Mouse (Mus musculus) cerebellum, adult 2 months (tissue): ENCODE data around the gene Sephs2. TPM values are rescaled to one million over a fixed set of nuclear protein-coding genes. Genes with fewer than 3 reads are reported as not detected.

Experiments used
- DNase-seq, 2 experiments: peaks; one replicate each; pipeline ENCODE4 v3.0.0; 2021
- H3K27ac ChIP-seq: fragments of 200-500 bp; 2 replicates; pipeline ENCODE4 v1.5.1; 2012; ENCODE audit warnings: low read length, control low read depth, inconsistent platforms; ENCODE audit not compliant: insufficient read depth
- H3K27me3 ChIP-seq: fragments of 200-500 bp; 2 replicates; pipeline ENCODE4 v1.6.1; 2012; ENCODE audit warnings: inconsistent platforms, mild to moderate bottlenecking, low read length, moderate library complexity; ENCODE audit not compliant: control insufficient read depth, insufficient read depth
- H3K4me1 ChIP-seq: fragments of 200-500 bp; 2 replicates; pipeline ENCODE4 v1.6.1; 2011; ENCODE audit warnings: low read length; ENCODE audit not compliant: control insufficient read depth, insufficient read depth
- H3K4me3 ChIP-seq: fragments of 200-500 bp; replicated peaks from 2 replicates; pipeline ENCODE3; 2011; ENCODE audit warnings: mild to moderate bottlenecking, low read depth, low read length, control low read depth; ENCODE audit not compliant: insufficient read depth
- CTCF ChIP-seq: fragments of 200-500 bp; IDR thresholded peaks from 2 replicates; pipeline ENCODE4 v1.5.1; 2011; ENCODE audit warnings: low read depth, mild to moderate bottlenecking, control low read depth, low read length, moderate library complexity, borderline replicate concordance; ENCODE audit not compliant: insufficient read depth
- POLR2A ChIP-seq: fragments of 200-500 bp; IDR thresholded peaks from 2 replicates; pipeline ENCODE4 v1.6.1; 2011; ENCODE audit warnings: low read length, control low read depth, borderline replicate concordance; ENCODE audit not compliant: insufficient read depth
- WGBS: fragments of 180-500 bp; shearing (Covaris S2); methylation state at CpG from one replicate; pipeline ENCODE4 v1.1.7; 2018; 5-methylcytosine and 5-hydroxymethylcytosine counted together
- polyA plus RNA-seq: library from polyadenylated mRNA; depleted of rRNA; stranded (reverse); fragments of >200 nt; gene quantifications from 2 replicates; pipeline ENCODE4 v1.2.3, GENCODE M21; 2012; rRNA removed

Sephs2 gene
- polyA plus RNA-seq, 1 experiment = 31.1 TPM

GRCm38 (mm10) chr7:127225147-127225995, 48.5 kb downstream of the Sephs2 start:
- DNase-seq = no peak
- no peak overlapping the region for H3K4me3 ChIP-seq
- H3K4me1 ChIP-seq = no peaks in the 10 kb centered on the region
- TF ChIP-seq POLR2A (no peak), CTCF (no peak)
- H3K27ac ChIP-seq = no peak overlapping the region
- H3K27me3 ChIP-seq = no peaks in the 10 kb centered on the region
- 83% methylated on average over 11 of the region's 11 CpGs for WGBS

DNA sequence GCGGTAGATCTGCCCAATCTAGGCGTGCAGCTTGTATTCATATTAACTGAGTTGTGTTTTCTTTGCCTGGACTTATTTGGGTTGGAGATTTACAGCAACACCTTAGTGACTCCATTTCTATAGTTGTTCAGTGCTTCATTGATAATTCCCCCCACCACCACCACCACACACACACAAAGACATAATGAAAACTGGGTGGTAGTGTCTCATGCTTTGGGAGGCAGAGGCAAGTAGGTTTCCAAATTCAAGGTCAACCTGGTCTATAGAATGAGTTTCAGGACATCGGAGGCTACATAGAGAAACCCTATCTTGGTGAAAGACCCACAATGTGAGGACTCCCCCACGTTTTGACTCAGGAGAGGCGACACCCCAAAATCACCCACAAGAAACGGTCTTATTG, 49.2 kb downstream of the Sephs2 start:
- no peak for TF ChIP-seq CTCF
- no peak for TF ChIP-seq POLR2A
- 91% methylated on average over 6 of the region's 6 CpGs for WGBS
- DNase-seq = no peak
- no peak overlapping the region for H3K4me3 ChIP-seq
- H3K27me3 ChIP-seq = no peaks in the 10 kb centered on the region
- no peak overlapping the region for H3K27ac ChIP-seq
- H3K4me1 ChIP-seq = no peaks in the 10 kb centered on the region

GRCm38 (mm10) chr7:127223515-127224478, 50.1 kb downstream of the Sephs2 start:
- TF ChIP-seq CTCF (no peak), POLR2A (no peak)
- WGBS = 87% methylated on average over 6 of the region's 6 CpGs
- H3K4me1 ChIP-seq = no peaks in the 10 kb centered on the region

DNA sequence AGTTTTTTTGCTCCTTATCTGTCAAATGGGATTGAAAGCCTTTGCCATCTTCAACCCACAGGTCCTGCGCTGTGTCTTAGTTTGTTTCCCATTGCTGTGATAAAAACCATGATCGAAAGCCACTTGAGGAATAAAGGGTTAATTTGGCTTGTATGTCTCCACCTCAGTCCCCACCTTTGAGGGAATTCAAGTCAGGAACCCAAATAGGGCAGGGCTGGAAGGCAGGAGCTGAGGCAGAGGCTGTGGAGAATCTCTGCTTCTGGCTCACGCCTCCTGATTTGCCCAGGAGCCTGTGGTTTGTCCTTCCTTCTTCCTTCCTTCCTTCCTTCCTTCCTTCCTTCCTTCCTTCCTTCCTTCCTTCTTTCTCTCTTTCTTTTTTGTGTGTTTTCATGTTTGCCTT, 50.7 kb downstream of the Sephs2 start:
- WGBS = 98% methylated on average over 3 of the region's 3 CpGs
- no peak overlapping the region for H3K4me3 ChIP-seq
- H3K4me1 ChIP-seq = no peaks in the 10 kb centered on the region
- DNase-seq = no peak
- no peak overlapping the region for H3K27ac ChIP-seq
- H3K27me3 ChIP-seq = no peaks in the 10 kb centered on the region
- TF ChIP-seq CTCF (no peak), POLR2A (no peak)

More at GRCm38 (mm10) chr7:127223515-127224478, 50.1 kb downstream of the Sephs2 start:
- Histone ChIP-seq H3K27me3 (no peaks in the 10 kb centered on the region), H3K4me3 (no peak overlapping the region), H3K27ac (no peak overlapping the region)
- no peak for DNase-seq

Other genes with a start within 250 kb of the Sephs2 start
- 198 and 213 TPM in 2 replicates for gene Maz, start 247.0 kb downstream of the Sephs2 start, polyA plus RNA-seq
- gene Kif22, start 231.6 kb downstream of the Sephs2 start, polyA plus RNA-seq = 7.7 and 9.1 TPM in 2 replicates
- 0.34 TPM in 1 of 2 replicates, not detected in the other for gene Zg16, start 186.7 kb downstream of the Sephs2 start, polyA plus RNA-seq
- gene AI467606, start 182.7 kb downstream of the Sephs2 start, polyA plus RNA-seq = 1.4 and 2.1 TPM in 2 replicates
- 2.1 and 2.2 TPM in 2 replicates for gene Qprt, start 151.8 kb downstream of the Sephs2 start, polyA plus RNA-seq
- gene Spn, start 136.2 kb downstream of the Sephs2 start, polyA plus RNA-seq = 0.16 and 0.18 TPM in 2 replicates
- gene Cd2bp2, start 78.0 kb downstream of the Sephs2 start, polyA plus RNA-seq = 101 and 103 TPM in 2 replicates
- gene Tbc1d10b, start 65.6 kb downstream of the Sephs2 start, polyA plus RNA-seq = 72.4 and 83.9 TPM in 2 replicates
- 1.6 and 3.0 TPM in 2 replicates for gene Mylpf, start 65.2 kb downstream of the Sephs2 start, polyA plus RNA-seq
- gene Zfp553, start 41.0 kb downstream of the Sephs2 start, polyA plus RNA-seq = 16.6 and 17.6 TPM in 2 replicates
- 11.3 and 12.5 TPM in 2 replicates for gene Sept1, start 40.9 kb downstream of the Sephs2 start, polyA plus RNA-seq
- gene Zfp771, start 29.8 kb downstream of the Sephs2 start, polyA plus RNA-seq = 88.7 and 95.4 TPM in 2 replicates
- 23.8 and 25.6 TPM in 2 replicates for gene Dctpp1, start 13.3 kb downstream of the Sephs2 start, polyA plus RNA-seq
- gene Itgal, start 22.2 kb upstream of the Sephs2 start, polyA plus RNA-seq = 0.87 and 1.4 TPM in 2 replicates
- 21.2 TPM in 2 replicates for gene Zfp768, start 71.5 kb upstream of the Sephs2 start, polyA plus RNA-seq
- gene Zfp747, start 102.0 kb upstream of the Sephs2 start, polyA plus RNA-seq = 8.2 and 8.6 TPM in 2 replicates
- gene 9130019O22Rik, start 113.1 kb upstream of the Sephs2 start, polyA plus RNA-seq = 3.9 and 4.4 TPM in 2 replicates
- 4.8 and 5.9 TPM in 2 replicates for gene E430018J23Rik, start 119.6 kb upstream of the Sephs2 start, polyA plus RNA-seq
- gene Zfp764, start 132.8 kb upstream of the Sephs2 start, polyA plus RNA-seq = 4.0 and 4.3 TPM in 2 replicates
- 19.3 and 20.6 TPM in 2 replicates for gene Zfp688, start 148.0 kb upstream of the Sephs2 start, polyA plus RNA-seq
- gene Zfp689, start 175.1 kb upstream of the Sephs2 start, polyA plus RNA-seq = 6.8 and 6.9 TPM in 2 replicates
- gene Prr14, start 185.6 kb upstream of the Sephs2 start, polyA plus RNA-seq = 57.9 and 66.1 TPM in 2 replicates
- 35.5 and 37.2 TPM in 2 replicates for gene Fbrs, start 205.1 kb upstream of the Sephs2 start, polyA plus RNA-seq
- gene Srcap, start 237.9 kb upstream of the Sephs2 start, polyA plus RNA-seq = 32.2 and 36.2 TPM in 2 replicates
- 18.6 and 19.5 TPM in 2 replicates for gene Gm42715, start 245.5 kb upstream of the Sephs2 start, polyA plus RNA-seq